Mouse (Mus musculus): Measurements from ENCODE around the gene 4933416C03Rik. TPM values are rescaled to one million over a fixed set of nuclear protein-coding genes. Genes with fewer than 3 reads are reported as not detected.

The 4933416C03Rik gene
- polyA plus RNA-seq, 1 experiment from 2014 or later, result not detected

DNA sequence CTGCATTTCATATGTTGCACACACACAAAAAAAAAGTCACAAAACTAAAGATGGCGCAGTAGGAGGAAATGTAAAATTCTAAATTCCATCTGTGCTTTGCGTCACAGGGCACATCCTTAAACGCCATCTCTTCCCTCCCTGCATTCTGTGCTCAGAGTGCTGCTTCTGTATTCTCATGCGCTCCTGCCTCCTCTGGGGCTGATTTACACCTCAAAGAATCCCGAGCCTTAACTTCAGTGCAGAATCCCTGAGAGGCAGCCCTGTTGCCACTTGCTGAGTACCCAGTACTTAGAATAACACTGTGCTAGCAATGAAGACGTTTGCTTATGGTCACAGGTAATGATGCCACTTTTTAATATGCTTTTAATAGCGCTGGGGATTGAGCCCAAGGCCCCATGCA, 34.3 kb downstream of the 4933416C03Rik start:
- Histone ChIP-seq H3K4me3 (replicated peaks) (no peak overlapping the region), H3K9ac (replicated peaks) (no peak overlapping the region), H3K4me1 (replicated peaks) (peaks cover 3% of the 10 kb centered on the region; the same call in 1 of the 2 replicates), H3K27ac (no peak overlapping the region), H3K4me2 (no peak overlapping the region), H3K36me3 (no peaks in the 10 kb centered on the region), H3K27me3 (no peaks in the 10 kb centered on the region), H3K9me3 (no peaks in the 10 kb centered on the region)
- WGBS, result 37% methylated on average over 7 of the region's 7 CpGs
- ATAC-seq (ENCODE audit: insufficient number of reproducible peaks, insufficient read depth, low FRiP score, low TSS enrichment, low read depth), result no peak

DNA sequence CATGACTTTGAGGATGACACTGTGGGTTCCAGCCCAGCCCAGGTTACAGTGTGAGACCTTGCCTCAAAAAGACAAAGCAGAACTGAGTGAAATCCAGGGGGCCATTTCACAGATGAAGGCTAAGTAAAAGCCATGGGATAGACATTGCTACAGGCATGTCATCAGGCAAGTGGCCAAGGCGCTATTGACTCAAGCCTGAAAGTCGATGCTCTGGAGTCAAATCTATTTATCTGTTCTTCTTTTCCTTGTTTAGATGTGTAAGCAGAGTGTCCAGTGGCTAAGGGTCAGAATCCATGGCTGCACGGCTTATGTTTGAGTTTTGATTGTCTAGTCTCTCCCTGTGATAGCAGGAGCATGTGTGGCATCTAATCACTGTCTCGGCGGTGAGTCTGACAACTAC, 35.1 kb downstream of the 4933416C03Rik start:
- H3K27me3 ChIP-seq, result no peaks in the 10 kb centered on the region
- H3K4me2 ChIP-seq, result no peak overlapping the region
- H3K36me3 ChIP-seq, result no peaks in the 10 kb centered on the region
- no peaks in the 10 kb centered on the region for H3K9me3 ChIP-seq
- H3K27ac ChIP-seq, result no peak overlapping the region
- H3K4me3 ChIP-seq (replicated peaks), result no peak overlapping the region
- H3K9ac ChIP-seq (replicated peaks), result no peak overlapping the region
- ATAC-seq (ENCODE audit: insufficient number of reproducible peaks, insufficient read depth, low FRiP score, low TSS enrichment, low read depth), result no peak
- WGBS, result 89% methylated on average over 5 of the region's 5 CpGs
- no peaks in the 10 kb centered on the region for H3K4me1 ChIP-seq (replicated peaks)

DNA sequence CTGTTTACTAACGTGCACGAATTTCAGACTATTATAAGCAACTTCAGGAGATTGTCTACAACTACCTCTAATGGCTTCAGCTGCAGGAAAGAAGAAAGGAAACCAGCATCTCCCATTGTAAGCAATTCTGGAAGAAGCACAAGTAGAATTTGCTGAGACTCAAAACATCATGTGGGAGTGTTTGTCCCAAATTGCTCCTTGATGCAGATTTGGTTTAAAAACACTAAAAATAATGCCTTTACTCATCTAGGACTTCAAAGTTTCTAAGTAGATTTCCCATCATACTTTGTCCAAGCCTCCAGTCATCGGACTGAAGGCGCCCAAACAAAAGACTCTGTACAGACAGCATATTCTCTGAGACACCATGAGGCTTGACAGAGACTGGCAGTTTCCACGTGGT, 37.8 kb downstream of the 4933416C03Rik start:
- H3K4me2 ChIP-seq, result no peak overlapping the region
- no peaks in the 10 kb centered on the region for H3K27me3 ChIP-seq
- 86% methylated on average over 5 of the region's 5 CpGs for WGBS
- no peaks in the 10 kb centered on the region for H3K4me1 ChIP-seq (replicated peaks)
- no peak overlapping the region for H3K27ac ChIP-seq
- no peak for ATAC-seq (ENCODE audit: insufficient number of reproducible peaks, insufficient read depth, low FRiP score, low TSS enrichment, low read depth)
- H3K9me3 ChIP-seq, result no peaks in the 10 kb centered on the region
- no peak overlapping the region for H3K4me3 ChIP-seq (replicated peaks)
- no peaks in the 10 kb centered on the region for H3K36me3 ChIP-seq
- H3K9ac ChIP-seq (replicated peaks), result no peak overlapping the region

Other genes starting within 250 kb of the 4933416C03Rik start
- 0.22 and 0.92 TPM in 2 replicates for gene Ptprr, start 95.7 kb downstream of the 4933416C03Rik start, polyA plus RNA-seq (2016; fragmentation: Nextera tagmentation; extraction: Ambion mirVana)
- gene Ptprb, start 161.6 kb upstream of the 4933416C03Rik start, polyA plus RNA-seq (2016; fragmentation: Nextera tagmentation; extraction: Ambion mirVana), result 2.2 and 2.7 TPM in 2 replicates

Data from limb, embryonic 12.5 days (tissue).